Mouse (Mus musculus): ENCODE results near the gene Stoml2.

Gene Stoml2

DNA sequence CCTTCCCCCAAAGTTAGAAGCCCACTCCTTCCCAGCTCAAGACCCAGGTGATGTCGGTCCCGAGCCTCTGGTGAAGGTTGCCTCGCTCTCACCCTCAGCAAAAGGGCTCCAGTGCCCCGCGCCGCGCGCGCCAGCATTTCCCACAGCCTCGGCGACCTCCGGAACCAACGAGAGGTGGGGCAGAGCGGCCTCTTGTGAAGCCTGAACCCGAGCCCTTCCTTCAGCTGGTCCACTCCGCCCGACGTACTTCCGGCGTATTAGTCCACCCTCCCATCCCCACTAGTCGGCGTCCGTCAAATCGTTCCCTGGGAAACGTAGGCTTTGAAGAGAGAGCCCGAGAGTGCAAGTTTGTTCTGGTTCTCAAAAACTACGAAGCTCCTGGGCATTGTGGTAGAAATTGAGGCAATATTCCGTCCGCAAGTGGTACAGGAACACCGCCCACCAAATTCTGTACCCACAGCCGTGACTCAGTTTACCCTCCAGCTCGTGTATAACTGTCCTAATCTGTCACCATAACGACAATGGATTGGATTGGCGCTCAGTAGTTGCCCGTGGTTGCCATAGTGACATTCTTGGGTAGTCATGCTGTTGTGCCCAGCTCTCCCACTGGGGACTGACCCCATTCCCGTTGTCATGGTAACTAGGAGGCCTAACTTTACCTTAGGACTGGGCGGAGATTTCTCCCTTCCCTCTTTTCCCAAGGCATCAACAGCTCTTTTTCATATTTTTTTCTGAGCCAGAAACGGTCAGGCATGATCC lies at the start of gene Stoml2:
Gene Stoml2, minus strand, starts transcription at position 474 of the 759 bp plus-strand sequence.
- DNase-seq: peak; percentile 93 to 95

DNA sequence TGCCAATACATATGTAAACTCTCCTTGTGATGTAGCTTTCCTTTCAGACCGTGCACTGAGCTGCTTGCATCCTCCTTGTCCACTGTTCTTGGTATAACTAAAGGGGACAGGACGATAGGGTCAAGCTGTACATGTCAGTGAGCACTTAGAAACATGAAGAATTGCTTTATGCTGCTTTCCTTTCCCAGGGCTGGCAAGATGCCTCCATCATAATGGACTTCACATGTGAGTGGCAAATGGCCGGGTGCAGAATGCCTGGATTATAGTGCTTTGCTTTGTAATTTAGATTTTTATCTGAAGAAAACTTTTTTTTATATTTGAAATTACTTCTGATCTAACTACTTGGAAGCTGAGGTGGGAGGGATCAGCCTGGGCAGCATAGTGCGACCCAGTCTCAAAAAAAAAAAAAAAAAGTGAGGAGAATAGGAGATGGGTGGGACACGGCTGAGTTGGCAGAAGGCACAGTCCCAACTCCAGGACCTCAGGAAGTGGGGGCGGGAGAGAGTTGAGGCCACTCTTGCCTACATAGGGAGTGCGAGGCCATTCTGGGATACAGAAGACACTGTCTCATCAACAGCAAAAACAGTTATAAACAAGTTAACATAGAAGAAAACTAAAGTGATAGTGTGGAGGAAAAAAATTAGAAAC lies 46.7 kb upstream of the Stoml2 start:
- DNase-seq: no peak

DNA sequence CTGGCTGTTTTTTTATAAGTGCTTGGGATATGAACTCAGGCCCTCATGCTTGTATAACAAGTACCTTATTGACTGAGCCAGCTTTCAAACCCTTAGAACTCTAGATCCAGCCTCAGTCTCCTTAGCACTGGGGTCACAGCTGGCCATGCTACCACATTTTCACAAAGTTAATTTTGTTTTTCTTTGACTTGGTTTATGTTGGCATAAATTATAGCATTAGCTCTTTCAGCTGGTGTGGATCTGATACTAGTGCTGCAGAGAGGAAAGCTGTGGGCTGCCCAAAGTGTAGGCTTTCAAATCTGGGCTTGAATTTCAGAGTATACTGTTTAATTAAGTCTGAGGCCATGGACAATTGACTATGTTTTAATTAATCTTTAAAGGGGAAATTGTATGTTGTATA lies 43.4 kb upstream of the Stoml2 start:
- DNase-seq: no peak

GRCm38 (mm10) chr4:43065471-43065870 lies 34.0 kb upstream of the Stoml2 start:
- no peak for DNase-seq

DNA sequence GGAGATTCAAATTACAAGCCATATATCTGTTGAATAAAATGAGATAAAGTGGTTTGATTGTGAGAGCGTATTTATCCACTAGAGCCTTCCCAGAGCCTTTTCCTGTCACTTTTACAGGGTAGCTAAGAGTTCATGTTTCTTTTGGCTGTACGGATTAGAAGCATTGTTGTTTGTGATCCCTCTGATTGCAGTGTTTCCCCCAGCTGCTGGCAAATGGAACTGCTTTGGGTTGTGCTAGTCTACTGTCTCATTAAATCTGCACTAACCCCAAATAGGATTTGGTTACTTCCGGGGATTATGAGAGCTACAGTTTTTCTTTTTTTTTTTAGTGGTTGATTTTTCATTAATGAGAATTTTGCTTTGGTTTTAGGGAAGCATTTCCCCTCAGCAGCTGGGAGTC lies 28.8 kb upstream of the Stoml2 start:
- DNase-seq: no peak

DNA sequence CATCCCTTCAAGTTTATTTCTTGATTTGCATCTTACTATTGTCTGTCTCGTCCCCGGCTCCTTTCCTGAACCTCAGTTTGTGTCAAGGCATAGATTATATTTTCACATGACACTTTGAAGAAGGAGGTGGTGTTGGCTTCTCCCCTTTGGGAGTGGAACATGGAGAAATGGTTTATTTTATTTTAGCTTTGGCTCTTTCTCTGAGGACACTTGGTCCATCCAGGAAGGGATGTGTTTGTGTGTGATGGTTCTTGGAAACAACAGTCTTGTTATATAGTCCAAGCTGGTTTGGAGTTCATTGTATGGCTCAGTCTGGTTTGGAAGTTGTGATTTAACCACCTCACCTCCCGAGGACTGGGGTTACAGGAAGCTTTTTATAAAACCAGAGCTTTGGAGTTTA lies 28.2 kb upstream of the Stoml2 start:
- no peak for DNase-seq

DNA sequence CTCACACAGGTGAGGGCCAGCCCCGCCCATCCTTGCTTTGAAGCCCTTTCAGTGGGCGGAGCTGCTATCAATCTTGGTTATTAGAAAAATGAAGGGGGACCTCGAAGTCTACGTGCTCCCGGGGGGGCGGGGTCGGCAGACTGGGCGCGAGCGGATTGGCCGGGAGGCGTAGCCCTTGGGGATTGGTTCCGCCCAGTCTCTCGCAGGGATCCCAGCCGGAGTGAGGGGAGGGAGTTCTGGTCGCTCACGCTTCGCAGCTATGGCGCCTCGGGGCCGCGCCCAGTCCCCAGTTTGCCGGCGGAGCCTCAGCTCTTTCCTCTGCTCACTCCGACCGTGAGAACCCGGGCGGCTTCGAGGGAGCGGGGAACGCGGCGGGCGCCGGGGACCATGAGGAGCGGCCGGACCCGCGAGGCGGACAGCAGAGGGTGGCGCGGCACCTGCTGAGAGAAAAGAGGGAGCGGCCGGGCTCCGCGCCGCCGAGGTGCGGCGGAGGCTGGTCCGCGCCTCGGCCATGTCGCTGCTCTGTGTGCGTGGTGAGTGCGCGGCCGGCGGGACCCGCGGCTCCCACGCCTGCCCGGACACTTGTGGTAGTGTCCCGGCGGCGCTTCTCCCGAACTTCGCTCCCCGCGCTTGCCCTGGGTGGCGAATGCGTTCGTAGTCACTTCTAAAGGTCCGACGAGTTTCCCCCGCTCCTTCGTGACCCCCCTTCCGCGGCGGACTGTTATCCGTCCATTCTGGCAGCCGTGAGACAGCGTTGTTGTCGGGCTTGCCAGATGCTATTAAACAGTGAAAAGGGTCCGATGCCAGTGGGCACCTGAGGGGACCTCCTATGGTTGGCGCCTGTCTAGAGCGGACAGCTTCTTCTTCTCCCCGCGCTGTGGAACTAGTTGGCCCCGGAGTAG lies 27.5 kb upstream of the Stoml2 start, which contains the start of gene Unc13b:
Gene Unc13b, plus strand, starts transcription at position 201 of the 902 bp plus-strand sequence.
- DNase-seq: peak; percentile 97

GRCm38 (mm10) chr4:43058392-43058752 lies 26.9 kb upstream of the Stoml2 start:
- no peak for DNase-seq

DNA sequence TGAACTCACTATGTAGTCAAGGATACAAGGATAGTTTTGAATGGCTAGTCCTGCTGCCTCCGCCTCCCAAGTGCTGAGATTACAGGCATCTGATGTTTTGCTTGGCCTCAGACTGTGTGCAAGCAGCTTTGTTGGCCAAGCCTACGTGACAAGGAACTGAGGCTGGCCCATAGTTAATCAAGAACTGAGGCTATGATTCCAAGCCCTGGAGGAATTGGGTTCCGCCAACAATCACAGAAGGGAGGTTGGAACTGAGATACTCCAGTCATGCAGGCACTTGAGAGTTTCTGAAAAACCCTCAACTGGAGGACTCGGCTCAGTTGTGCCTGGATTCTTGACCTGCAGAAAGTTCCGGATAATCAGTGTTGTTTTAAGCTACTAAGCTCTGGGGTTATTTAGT lies 26.1 kb upstream of the Stoml2 start:
- peak in 1 of 2 experiments; percentile 29 for DNase-seq

DNA sequence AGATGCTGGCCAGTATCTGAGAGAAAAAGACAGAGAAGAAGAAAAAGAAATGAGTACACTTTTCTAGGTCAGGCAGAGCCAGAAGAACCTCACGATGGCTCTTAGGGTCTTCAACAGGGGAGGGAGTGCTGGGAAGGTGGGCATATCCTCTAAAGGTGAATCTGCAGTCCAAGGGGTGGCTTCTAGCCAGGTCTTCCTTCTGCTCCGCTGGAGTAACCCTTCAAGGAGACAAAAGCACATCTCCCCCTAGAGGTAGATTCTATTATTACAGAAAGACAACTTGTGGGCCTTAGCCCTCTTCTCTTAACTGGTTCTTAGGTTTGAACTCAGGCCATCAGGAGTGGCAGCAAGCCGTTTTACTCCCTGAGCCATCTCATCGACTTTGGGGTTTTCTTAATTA lies 21.1 kb upstream of the Stoml2 start:
- DNase-seq: peak in 1 of 2 experiments; percentile 48

- DNase-seq: peak; percentile 74 to 85
These were observed 15.7 kb upstream of the Stoml2 start for GRCm38 (mm10) chr4:43047231-43047630.

- no peak for DNase-seq
These were observed 15.1 kb upstream of the Stoml2 start for GRCm38 (mm10) chr4:43046607-43047006.

GRCm38 (mm10) chr4:43045659-43046302 lies 14.3 kb upstream of the Stoml2 start, which contains the start of gene Fam214b:
Gene Fam214b (minus strand): TSS chr4:43046220.
- peak; percentile 100 for DNase-seq

GRCm38 (mm10) chr4:43045285-43045658 lies 13.8 kb upstream of the Stoml2 start:
- DNase-seq: no peak

DNA sequence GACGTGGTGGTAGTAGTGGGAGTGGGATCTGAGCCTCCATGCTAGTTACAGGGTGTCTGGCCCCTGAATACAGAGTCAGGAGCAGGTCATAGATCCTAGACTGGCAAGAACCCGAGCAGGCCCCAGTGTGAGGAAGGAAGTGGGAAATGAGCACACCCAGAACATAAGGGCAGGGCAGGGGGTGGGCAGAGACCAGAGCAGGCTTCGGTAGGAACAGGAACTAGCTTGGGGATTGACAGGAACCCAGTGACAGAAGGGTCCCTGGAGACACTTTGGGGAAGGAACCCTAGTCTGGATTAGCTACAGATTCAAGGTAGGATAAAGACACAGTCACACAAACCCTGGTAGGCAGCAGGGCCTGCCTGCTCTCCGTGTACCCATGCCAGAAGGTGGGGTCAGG lies 13.2 kb upstream of the Stoml2 start:
- peak; percentile 76 to 77 for DNase-seq

DNA sequence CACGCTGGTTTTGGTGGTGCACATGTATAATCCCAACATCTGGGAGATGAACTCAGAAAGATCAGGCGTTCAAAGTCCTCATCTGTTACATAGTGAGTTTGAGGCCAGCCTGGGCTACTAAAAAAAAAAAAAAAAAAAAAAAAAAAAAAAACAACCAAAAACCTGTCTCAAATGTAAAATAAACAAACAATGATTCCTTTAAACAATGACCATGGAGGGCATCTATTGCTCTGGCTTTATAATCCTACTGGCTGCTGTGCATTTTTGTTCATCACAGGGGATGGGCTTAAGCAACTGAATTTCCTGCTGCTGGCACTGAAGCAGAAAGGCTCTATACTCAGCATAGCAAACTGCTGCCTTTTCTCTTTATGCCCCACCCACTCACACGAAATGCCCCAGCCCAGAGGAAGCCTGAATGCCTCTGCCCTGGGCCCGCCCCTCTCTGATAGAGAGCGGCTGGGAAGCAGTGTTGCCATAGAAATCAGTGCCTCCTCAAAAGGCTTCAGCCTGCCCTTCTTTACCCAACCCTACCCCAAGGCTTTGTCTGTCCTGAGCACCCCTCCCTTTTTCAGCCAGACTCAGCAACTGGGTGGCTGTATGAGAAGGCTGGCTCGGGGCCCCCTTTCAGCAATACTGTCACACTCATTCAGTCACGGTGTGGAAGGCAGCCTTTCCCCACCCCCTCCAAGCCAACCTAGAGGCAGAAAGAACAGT lies 12.3 kb upstream of the Stoml2 start:
- peak; percentile 85 to 88 for DNase-seq

GRCm38 (mm10) chr4:43040881-43041547 lies 9.5 kb upstream of the Stoml2 start:
- no peak for DNase-seq

- DNase-seq: peak; percentile 98
These were observed 8.6 kb upstream of the Stoml2 start for GRCm38 (mm10) chr4:43040114-43040572.

- no peak for DNase-seq
These were observed 8.1 kb upstream of the Stoml2 start for GRCm38 (mm10) chr4:43039609-43040008.

DNA sequence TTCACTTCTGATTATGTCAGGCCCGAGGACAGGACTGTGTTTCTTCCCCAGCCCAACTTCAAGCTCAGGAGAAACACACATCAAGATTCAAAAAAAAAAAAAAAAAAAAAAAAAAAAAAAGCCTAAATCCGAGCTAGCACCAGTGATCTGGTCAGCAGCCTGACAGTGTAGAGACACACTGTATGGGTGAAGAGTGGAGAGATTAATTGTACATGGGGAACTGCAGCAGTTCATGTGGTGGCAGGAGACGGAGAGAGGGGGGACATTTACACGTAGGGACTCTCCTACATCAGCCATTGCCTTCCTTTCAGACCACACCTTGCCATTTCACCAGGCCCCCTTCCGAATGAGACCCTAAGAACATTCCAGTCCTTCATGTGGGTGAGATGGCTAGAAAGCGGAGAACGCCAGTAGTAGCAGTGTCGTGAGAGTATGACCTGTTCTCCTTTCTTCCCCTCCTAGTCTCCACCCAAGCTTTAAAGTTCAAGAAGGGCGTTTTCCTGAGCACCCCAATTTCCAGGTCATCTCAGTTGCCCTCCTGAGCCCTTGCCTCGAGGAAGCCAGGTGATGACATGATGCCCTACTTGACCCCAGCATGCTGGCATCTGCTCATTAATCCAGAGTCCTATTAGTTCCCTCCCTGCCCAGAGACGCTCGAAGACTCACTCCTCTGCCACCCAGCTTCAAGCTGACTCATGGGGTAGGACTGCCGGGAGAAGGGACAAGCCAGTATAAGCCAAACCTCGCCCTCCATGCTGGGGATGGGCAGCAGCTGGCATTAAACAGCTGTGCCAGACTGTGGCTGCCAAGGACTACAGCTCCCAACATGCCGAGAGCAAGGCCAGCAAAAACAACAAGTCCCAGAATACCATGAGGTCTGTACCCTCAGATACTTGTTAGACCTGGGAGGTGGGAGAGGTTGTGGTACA lies 7.3 kb upstream of the Stoml2 start:
- peak; percentile 52 to 57 for DNase-seq

Data from lung, adult 18-20 months (tissue).